Mouse (Mus musculus): ENCODE results near the gene Ophn1. TPM values are rescaled to one million over a fixed set of nuclear protein-coding genes. Genes with fewer than 3 reads are reported as not detected.

Ophn1 gene
- polyA plus RNA-seq, 1 experiment from 2014 or later: 14.2 TPM

GRCm38 (mm10) chrX:98875144-98875543 lies 15.7 kb downstream of the Ophn1 start:
- H3K4me1 ChIP-seq: peaks cover 12% of the 10 kb centered on the region; the same call in 1 of the 2 replicates
- H3K27me3 ChIP-seq (ENCODE audit: poor library complexity, severe bottlenecking): peaks cover 66% of the 10 kb centered on the region
- no peak overlapping the region for H3K4me3 ChIP-seq
- WGBS: 49% methylated on average over 6 of the region's 6 CpGs
- no peak for DNase-seq (ENCODE audit: extremely low spot score, low spot score)
- H3K27ac ChIP-seq: no peak overlapping the region
- no peaks in the 10 kb centered on the region for H3K9me3 ChIP-seq
- no peaks in the 10 kb centered on the region for H3K36me3 ChIP-seq (replicated peaks)

- no peak overlapping the region for H3K27ac ChIP-seq
- H3K36me3 ChIP-seq (replicated peaks): no peaks in the 10 kb centered on the region
- WGBS: 84% methylated on average over 5 of the region's 5 CpGs
- no peak for DNase-seq (ENCODE audit: extremely low spot score, low spot score)
- peaks cover 12% of the 10 kb centered on the region; the same call in 1 of the 2 replicates for H3K4me1 ChIP-seq
- H3K4me3 ChIP-seq: no peak overlapping the region
- peaks cover 63% of the 10 kb centered on the region for H3K27me3 ChIP-seq (ENCODE audit: poor library complexity, severe bottlenecking)
- no peaks in the 10 kb centered on the region for H3K9me3 ChIP-seq
Observed at GRCm38 (mm10) chrX:98874086-98874485, 16.7 kb downstream of the Ophn1 start.

GRCm38 (mm10) chrX:98872064-98872463 lies 18.8 kb downstream of the Ophn1 start:
- DNase-seq (ENCODE audit: extremely low spot score, low spot score): no peak
- no peaks in the 10 kb centered on the region for H3K9me3 ChIP-seq
- no peaks in the 10 kb centered on the region for H3K36me3 ChIP-seq (replicated peaks)
- H3K4me3 ChIP-seq: no peak overlapping the region
- no peak overlapping the region for H3K27ac ChIP-seq
- peaks cover 75% of the 10 kb centered on the region for H3K27me3 ChIP-seq (ENCODE audit: poor library complexity, severe bottlenecking)
- H3K4me1 ChIP-seq: peaks cover 12% of the 10 kb centered on the region; the same call in 1 of the 2 replicates
- 100% methylated on average over 1 of the region's 1 CpGs for WGBS

GRCm38 (mm10) chrX:98870541-98870940 lies 20.3 kb downstream of the Ophn1 start:
- WGBS: 97% methylated on average over 1 of the region's 1 CpGs
- Histone ChIP-seq H3K4me3 (no peak overlapping the region), H3K27ac (no peak overlapping the region), H3K9me3 (no peaks in the 10 kb centered on the region), H3K36me3 (replicated peaks) (no peaks in the 10 kb centered on the region), H3K4me1 (peaks cover 12% of the 10 kb centered on the region; the same call in 1 of the 2 replicates), H3K27me3 (ENCODE audit: poor library complexity, severe bottlenecking) (peaks cover 82% of the 10 kb centered on the region)
- DNase-seq (ENCODE audit: extremely low spot score, low spot score): no peak

GRCm38 (mm10) chrX:98869735-98870134 lies 21.1 kb downstream of the Ophn1 start:
- Histone ChIP-seq H3K4me1 (peaks cover 3% of the 10 kb centered on the region; the same call in 1 of the 2 replicates), H3K36me3 (replicated peaks) (no peaks in the 10 kb centered on the region), H3K9me3 (no peaks in the 10 kb centered on the region), H3K27me3 (ENCODE audit: poor library complexity, severe bottlenecking) (peaks cover 80% of the 10 kb centered on the region), H3K4me3 (no peak overlapping the region), H3K27ac (no peak overlapping the region)
- 88% methylated on average over 2 of the region's 2 CpGs for WGBS
- DNase-seq (ENCODE audit: extremely low spot score, low spot score): no peak

- Histone ChIP-seq H3K4me1 (no peaks in the 10 kb centered on the region), H3K4me3 (no peak overlapping the region), H3K27me3 (ENCODE audit: poor library complexity, severe bottlenecking) (peaks cover 74% of the 10 kb centered on the region), H3K27ac (no peak overlapping the region), H3K9me3 (no peaks in the 10 kb centered on the region), H3K36me3 (replicated peaks) (no peaks in the 10 kb centered on the region)
- no peak for DNase-seq (ENCODE audit: extremely low spot score, low spot score)
- 86% methylated on average over 5 of the region's 5 CpGs for whole genome bisulfite sequencing
Observed at GRCm38 (mm10) chrX:98869165-98869564, 21.7 kb downstream of the Ophn1 start.

- Histone ChIP-seq H3K36me3 (replicated peaks) (no peaks in the 10 kb centered on the region), H3K9me3 (no peaks in the 10 kb centered on the region), H3K4me1 (no peaks in the 10 kb centered on the region), H3K27me3 (ENCODE audit: poor library complexity, severe bottlenecking) (peaks cover 72% of the 10 kb centered on the region), H3K4me3 (no peak overlapping the region), H3K27ac (no peak overlapping the region)
- no peak for DNase-seq (ENCODE audit: extremely low spot score, low spot score)
- WGBS: 79% methylated on average over 5 of the region's 5 CpGs
Observed at GRCm38 (mm10) chrX:98860167-98860566, 30.7 kb downstream of the Ophn1 start.

- Histone ChIP-seq H3K36me3 (replicated peaks) (no peaks in the 10 kb centered on the region), H3K27ac (no peak overlapping the region), H3K27me3 (ENCODE audit: poor library complexity, severe bottlenecking) (peaks cover 69% of the 10 kb centered on the region), H3K9me3 (no peaks in the 10 kb centered on the region), H3K4me1 (no peaks in the 10 kb centered on the region), H3K4me3 (no peak overlapping the region)
- no peak for DNase-seq (ENCODE audit: extremely low spot score, low spot score)
- 92% methylated on average over 2 of the region's 2 CpGs for WGBS
Observed at GRCm38 (mm10) chrX:98856046-98856445, 34.8 kb downstream of the Ophn1 start.

- DNase-seq (ENCODE audit: extremely low spot score, low spot score): no peak
- whole genome bisulfite sequencing: 88% methylated on average over 6 of the region's 6 CpGs
- no peak overlapping the region for H3K27ac ChIP-seq
- no peak overlapping the region for H3K4me3 ChIP-seq
- H3K27me3 ChIP-seq (ENCODE audit: poor library complexity, severe bottlenecking): peaks cover 62% of the 10 kb centered on the region
- H3K4me1 ChIP-seq: no peaks in the 10 kb centered on the region
- no peaks in the 10 kb centered on the region for H3K36me3 ChIP-seq (replicated peaks)
- H3K9me3 ChIP-seq: no peaks in the 10 kb centered on the region
Observed at GRCm38 (mm10) chrX:98850869-98851268, 40.0 kb downstream of the Ophn1 start.

- H3K4me1 ChIP-seq: no peaks in the 10 kb centered on the region
- no peak overlapping the region for H3K4me3 ChIP-seq
- DNase-seq (ENCODE audit: extremely low spot score, low spot score): no peak
- H3K36me3 ChIP-seq (replicated peaks): no peaks in the 10 kb centered on the region
- H3K9me3 ChIP-seq: no peaks in the 10 kb centered on the region
- H3K27ac ChIP-seq: no peak overlapping the region
- peaks cover 45% of the 10 kb centered on the region for H3K27me3 ChIP-seq (ENCODE audit: poor library complexity, severe bottlenecking)
- WGBS: 86% methylated on average over 2 of the region's 2 CpGs
Observed at GRCm38 (mm10) chrX:98841606-98842005, 49.2 kb downstream of the Ophn1 start.

- 100% methylated on average over 1 of the region's 1 CpGs for whole genome bisulfite sequencing
- H3K4me1 ChIP-seq: no peaks in the 10 kb centered on the region
- H3K36me3 ChIP-seq (replicated peaks): no peaks in the 10 kb centered on the region
- no peaks in the 10 kb centered on the region for H3K9me3 ChIP-seq
- H3K27me3 ChIP-seq (ENCODE audit: poor library complexity, severe bottlenecking): peaks cover 38% of the 10 kb centered on the region
- no peak overlapping the region for H3K27ac ChIP-seq
- no peak overlapping the region for H3K4me3 ChIP-seq
- DNase-seq (ENCODE audit: extremely low spot score, low spot score): no peak
Observed at GRCm38 (mm10) chrX:98835989-98836388, 54.8 kb downstream of the Ophn1 start.

GRCm38 (mm10) chrX:98803813-98804212 lies 87.0 kb downstream of the Ophn1 start:
- DNase-seq (ENCODE audit: extremely low spot score, low spot score): no peak
- no peaks in the 10 kb centered on the region for H3K4me1 ChIP-seq
- H3K9me3 ChIP-seq: no peaks in the 10 kb centered on the region

GRCm38 (mm10) chrX:98774247-98774950 lies 116.4 kb downstream of the Ophn1 start:
- DNase-seq (ENCODE audit: extremely low spot score, low spot score): no peak
- Histone ChIP-seq H3K36me3 (replicated peaks) (no peaks in the 10 kb centered on the region), H3K27me3 (ENCODE audit: poor library complexity, severe bottlenecking) (0 out of 2 replicates have a peak, but pooled peaks cover 5% of the 10 kb centered on the region), H3K27ac (no peak overlapping the region), H3K4me3 (no peak overlapping the region), H3K4me1 (no peaks in the 10 kb centered on the region), H3K9me3 (no peaks in the 10 kb centered on the region)
- 86% methylated on average over 4 of the region's 4 CpGs for WGBS

More at GRCm38 (mm10) chrX:98803813-98804212, 87.0 kb downstream of the Ophn1 start:
- Histone ChIP-seq H3K4me3 (no peak overlapping the region), H3K36me3 (replicated peaks) (no peaks in the 10 kb centered on the region), H3K27me3 (ENCODE audit: poor library complexity, severe bottlenecking) (peaks cover 24% of the 10 kb centered on the region), H3K27ac (no peak overlapping the region)

Data from forebrain, embryonic 10.5 days (tissue).